Mouse (Mus musculus): ENCODE measurements around the gene Gmpr.

DNA sequence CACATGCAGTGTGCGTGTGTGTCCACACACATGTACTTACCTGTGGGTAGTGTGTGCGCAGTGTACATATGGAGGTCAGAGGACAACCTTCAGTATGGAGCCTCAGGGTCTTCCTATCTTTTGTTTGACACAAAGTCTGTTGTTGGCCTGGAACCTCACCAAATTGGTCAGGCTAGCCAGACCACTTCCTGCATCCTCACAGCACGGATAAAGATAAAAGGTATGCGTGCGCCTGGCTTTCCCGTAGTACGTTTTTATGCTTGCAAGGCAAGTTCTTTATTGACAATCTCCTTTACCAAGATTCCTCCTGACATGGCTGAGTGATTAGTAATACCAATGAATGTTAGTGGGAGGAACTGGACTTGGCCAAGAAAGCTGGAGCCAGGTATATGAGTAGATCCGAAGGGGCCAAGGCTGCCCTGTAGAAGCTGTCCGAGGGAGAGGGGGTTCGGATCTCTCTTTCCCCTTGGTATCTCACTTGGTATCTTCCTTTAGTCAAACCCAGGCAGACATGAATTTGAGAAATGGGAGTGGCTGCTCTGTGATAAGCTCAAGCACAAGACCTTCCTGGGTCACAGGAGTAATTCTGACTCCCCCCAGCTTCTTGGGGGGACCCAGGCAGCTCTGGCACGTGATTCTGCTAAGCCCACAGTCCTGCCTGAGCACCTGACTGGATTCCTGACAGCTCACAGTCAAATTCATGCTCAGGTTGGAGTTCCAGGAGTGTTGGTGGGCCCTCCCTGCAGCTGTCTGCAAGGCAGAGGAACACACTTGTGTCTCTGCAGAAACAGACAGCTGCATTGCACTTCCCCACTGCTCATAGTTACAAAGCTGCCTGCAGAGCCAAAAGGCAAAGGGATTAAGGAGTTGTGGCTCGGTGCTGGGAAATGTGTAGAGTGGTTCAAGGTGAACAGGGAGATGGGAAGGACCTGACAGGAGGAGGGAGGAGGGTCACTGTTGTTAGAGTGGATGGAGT, 6.1 kb downstream of the Gmpr start:
- TF ChIP-seq GATA1 (IDR thresholded peaks at IDR 0.05; ENCODE audit: low read length) (peak; percentile 27; the same call in 1 of the 2 replicates), TAL1 (IDR thresholded peaks at IDR 0.05; ENCODE audit: low read length) (no peak)

Data from erythroblast, embryonic 14.5 days (primary cell).